Mouse (Mus musculus) liver, adult 2 months (tissue): ENCODE measurements at regions not wholly inside any gene's neighbourhood (a gene's known extent, or its start where the extent isn't known, plus 50 kb on each side); places are given as distances from the start of the nearest gene placed in this dataset.

Experiments
- CTCF ChIP-seq: fragments of 200-500 bp; IDR thresholded peaks from 2 replicates; pipeline ENCODE4 v1.5.1; 2011; ENCODE audit warnings: low read depth, low read length, control low read depth
- POLR2A ChIP-seq: fragments of 200-500 bp; IDR thresholded peaks from 2 replicates; pipeline ENCODE4 v1.6.1; 2011; ENCODE audit warnings: low read length, control low read depth; ENCODE audit not compliant: insufficient read depth; ENCODE audit errors: extremely low read depth

DNA sequence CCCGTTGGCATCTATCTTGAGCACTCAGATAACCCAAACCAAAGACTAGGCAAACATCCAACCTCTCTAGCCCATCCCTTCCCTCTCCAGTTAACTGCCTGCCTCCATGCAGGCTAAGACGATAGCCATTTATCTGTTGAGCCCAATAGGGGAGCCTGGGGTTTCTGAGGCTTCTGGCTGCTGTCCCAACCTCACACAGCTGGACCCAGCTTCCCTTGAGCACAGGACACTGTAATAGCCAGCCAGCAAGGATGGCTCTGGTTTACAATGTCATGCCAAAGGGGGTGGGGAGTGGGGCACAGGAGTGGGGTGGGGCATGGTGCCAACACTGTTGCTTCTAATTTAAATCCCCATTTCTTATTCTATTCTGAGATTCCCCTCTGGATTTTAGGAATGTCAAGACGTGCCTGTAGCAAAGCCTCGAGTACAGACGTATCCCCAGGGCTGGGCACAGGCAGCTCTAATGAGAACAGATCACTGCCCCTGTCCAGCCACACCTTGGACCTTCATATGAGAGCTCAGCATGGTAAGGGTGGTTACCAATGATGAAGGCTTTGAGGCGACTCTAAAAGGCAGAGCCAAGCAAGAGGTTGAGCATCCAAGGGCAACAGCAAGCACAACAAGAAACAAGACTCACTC lies 152.0 kb downstream of the Auh start:
- TF ChIP-seq CTCF: no peak
- no peak for TF ChIP-seq POLR2A
